In genomic region chr5:120674229-120675145, GRCm38 (mm10) we compare ENCODE assay signal across 9 mouse cellular contexts. TPM values are rescaled to one million over a fixed set of nuclear protein-coding genes. Genes with fewer than 3 reads are reported as not detected.
A peak's percentile ranks its signal among the peaks of the same experiment; 100 is the strongest.
DNase-seq lines count a peak whose midpoint lies in the region; ATAC-seq and TF ChIP-seq lines count a peak whose summit lies in the region.
"Had no signal": no experiment of that assay in that cellular context is flagged by ENCODE, and none has a peak within 500 bp of the region (broad histone marks: within the 10 kb centered on the region; RNA-seq: fewer than 3 reads in every experiment).

No protein-coding gene starts in this region.

- H3K4me1 ChIP-seq in ES-E14 (ENCODE audit: control insufficient read depth in 2 of 2, insufficient read depth in 2 of 2, low read length in 2 of 2, poor library complexity in 1 of 2), result peaks cover 5 to 10% of the 10 kb centered on the region in 2 experiments; a peak in 3 of 4 replicates
- H3K4me1 ChIP-seq in hindbrain, embryonic 11.5 days (replicated peaks; ENCODE audit: control insufficient read depth, insufficient read depth, low read length), result no peaks in the 10 kb centered on the region
- H3K4me1 ChIP-seq in neural tube, embryonic 12.5 days, result peaks cover 9% of the 10 kb centered on the region
- H3K4me1 ChIP-seq: liver, embryonic 13.5 days had no signal

- no peak overlapping the region for H3K27ac ChIP-seq in ES-E14 (ENCODE audit: insufficient read depth, low read depth, low read length, poor library complexity, severe bottlenecking)
- H3K27ac ChIP-seq in hindbrain, embryonic 11.5 days (ENCODE audit: low read depth, low read length), result no peak overlapping the region
- no peak overlapping the region for H3K27ac ChIP-seq in neural tube, embryonic 12.5 days
- H3K27ac ChIP-seq: liver, embryonic 13.5 days had no signal

- H3K4me3 ChIP-seq in ES-E14 (ENCODE audit: insufficient read depth in 1 of 2, low read depth in 1 of 2, low read length in 2 of 2, poor library complexity in 1 of 2, severe bottlenecking in 1 of 2), result no peak overlapping the region
- H3K4me3 ChIP-seq in hindbrain, embryonic 11.5 days (ENCODE audit: low read depth, low read length), result no peak overlapping the region
- H3K4me3 ChIP-seq in neural tube, embryonic 12.5 days, result no peak overlapping the region
- H3K4me3 ChIP-seq: liver, embryonic 13.5 days had no signal

- no peaks in the 10 kb centered on the region for H3K36me3 ChIP-seq in ES-E14 (ENCODE audit: control insufficient read depth, insufficient read depth, low read length, poor library complexity, severe bottlenecking)
- no peaks in the 10 kb centered on the region for H3K36me3 ChIP-seq in hindbrain, embryonic 11.5 days (ENCODE audit: control insufficient read depth, insufficient read depth, low read length)
- H3K36me3 ChIP-seq in neural tube, embryonic 12.5 days, result no peaks in the 10 kb centered on the region
- H3K36me3 ChIP-seq: liver, embryonic 13.5 days had no signal

- H3K4me2 ChIP-seq in hindbrain, embryonic 11.5 days (replicated peaks; ENCODE audit: low read depth, low read length), result no peak overlapping the region
- peak overlapping the region; percentile 14; the same call in 1 of the 2 replicates for H3K4me2 ChIP-seq in neural tube, embryonic 12.5 days (replicated peaks)
- H3K4me2 ChIP-seq: liver, embryonic 13.5 days had no signal

- peak; percentile 53 for DNase-seq in gastrocnemius, postnatal 14 days
- DNase-seq in gastrocnemius, postnatal 36 days, result no peak
- DNase-seq in ES-E14 (ENCODE audit: low read depth, low spot score), result peak; percentile 94
- DNase-seq in hindbrain, embryonic 11.5 days (ENCODE audit: low spot score), result peak; percentile 55
- no peak for DNase-seq in cerebellum, adult 8-10 months
- DNase-seq in spleen, postnatal 14 days (ENCODE audit: low spot score in 2 of 2), result no peak
- DNase-seq in heart, postnatal 4 days, result no peak

- peak; percentile 29 for ATAC-seq in hindbrain, embryonic 11.5 days (ENCODE audit: low FRiP score)
- peak; percentile 54; the same call in 1 of the 2 replicates for ATAC-seq in neural tube, embryonic 12.5 days (ENCODE audit: low FRiP score, low read depth)

- in situ Hi-C loops in ES-E14 (cut with MboI; ENCODE audit: low sequenced_read_pairs in 2 of 2, unreplicated experiment in 2 of 2), result no loop called here

- intact Hi-C loops in gastrocnemius, postnatal 14 days (cut with DNase I; ENCODE audit: low total_unique reads), result loop anchor here (5.0 kb wide), 1 partner anchor 73 kb away; the partner anchor contains the start of gene Oas2
- intact Hi-C loops in gastrocnemius, postnatal 36 days (cut with DNase I), result no loop called here

- H3K9ac ChIP-seq in ES-E14 (ENCODE audit: insufficient read depth, low read depth, low read length, poor library complexity, severe bottlenecking), result peak overlapping the region; percentile 45; the same call in 1 of the 2 replicates
- H3K9ac ChIP-seq in hindbrain, embryonic 11.5 days (ENCODE audit: low read depth, low read length), result no peak overlapping the region
- no peak overlapping the region for H3K9ac ChIP-seq in neural tube, embryonic 12.5 days
- H3K9ac ChIP-seq: liver, embryonic 13.5 days had no signal

- WGBS in hindbrain, embryonic 11.5 days, result 39% methylated on average over 21 of the region's 21 CpGs
- WGBS in neural tube, embryonic 12.5 days, result 35% methylated on average over 21 of the region's 21 CpGs

- H3K27me3 ChIP-seq in hindbrain, embryonic 11.5 days (ENCODE audit: control insufficient read depth, insufficient read depth, low read length), result no peaks in the 10 kb centered on the region
- H3K27me3 ChIP-seq in neural tube, embryonic 12.5 days (replicated peaks), result no peaks in the 10 kb centered on the region; the same call in 1 of the 2 replicates

- H3K9me3 ChIP-seq in ES-E14 (ENCODE audit: control insufficient read depth, insufficient read depth, low read depth, low read length), result no peaks in the 10 kb centered on the region
- no peaks in the 10 kb centered on the region for H3K9me3 ChIP-seq in hindbrain, embryonic 11.5 days (ENCODE audit: control insufficient read depth, low read length)
- H3K9me3 ChIP-seq in neural tube, embryonic 12.5 days, result no peaks in the 10 kb centered on the region
- H3K9me3 ChIP-seq: liver, embryonic 13.5 days had no signal

TF ChIP-seq in ES-E14, 5 proteins besides CTCF, POLR2A, EP300 and RAD21:
- no peak for TF ChIP-seq ZNF384 (IDR thresholded peaks at IDR 0.05; ENCODE audit: low read depth, low read length)
- TF ChIP-seq HCFC1 (IDR thresholded peaks at IDR 0.05; ENCODE audit: borderline replicate concordance, insufficient read depth, low read length), result no peak
- TF ChIP-seq MAFK (IDR thresholded peaks at IDR 0.05; ENCODE audit: insufficient read depth, low read depth, low read length), result no peak
- TF ChIP-seq ZC3H11A (IDR thresholded peaks at IDR 0.05; ENCODE audit: borderline replicate concordance, low read depth, low read length), result no peak
- TF ChIP-seq CHD2 (IDR thresholded peaks at IDR 0.05; ENCODE audit: low read depth, low read length), result no peak

RNA-seq across cellular contexts. Expression of gene Rasal1, which starts 25.9 kb away (rescaled TPM):
- not detected for total RNA-seq in gastrocnemius, postnatal 14 days (2021)
- not detected for total RNA-seq in gastrocnemius, postnatal 36 days (2021)
- total RNA-seq in ES-E14 (2012; rRNA removed), result 3.5 and 6.9 TPM in 2 replicates
- polyA plus RNA-seq in hindbrain, embryonic 11.5 days (2014; fragmentation: Nextera tagmentation; extraction: Ambion mirVana), result not detected in 2 replicates
- polyA plus RNA-seq in neural tube, embryonic 12.5 days (2016; fragmentation: Nextera tagmentation; extraction: Ambion mirVana), result 0.15 and 0.33 TPM in 2 replicates
- total RNA-seq in heart, postnatal 4 days (2021), result under 1 TPM; 0.29 to 0.45 TPM

RNA-seq across cellular contexts. Expression of gene Dtx1, which starts 37.2 kb away (rescaled TPM):
- total RNA-seq in gastrocnemius, postnatal 14 days (2021), result under 1 TPM; 0.66 to 0.76 TPM
- under 1 TPM; 0.38 to 0.91 TPM for total RNA-seq in gastrocnemius, postnatal 36 days (2021)
- 13.6 and 29.4 TPM in 2 replicates for total RNA-seq in ES-E14 (2012; rRNA removed)
- 4.6 and 5.0 TPM in 2 replicates for polyA plus RNA-seq in hindbrain, embryonic 11.5 days (2014; fragmentation: Nextera tagmentation; extraction: Ambion mirVana)
- polyA plus RNA-seq in neural tube, embryonic 12.5 days (2016; fragmentation: Nextera tagmentation; extraction: Ambion mirVana), result 27.0 and 29.1 TPM in 2 replicates
- 1 to 10 TPM in 1 of 2 experiments, under 1 TPM in 1; 0.97 to 1.5 TPM for total RNA-seq in heart, postnatal 4 days (2021)

RNA-seq across cellular contexts. Expression of gene Cfap73, which starts 40.5 kb away (rescaled TPM):
- total RNA-seq in gastrocnemius, postnatal 14 days (2021), result not detected
- not detected for total RNA-seq in gastrocnemius, postnatal 36 days (2021)
- total RNA-seq in ES-E14 (2012; rRNA removed), result not detected in 2 replicates
- polyA plus RNA-seq in hindbrain, embryonic 11.5 days (2014; fragmentation: Nextera tagmentation; extraction: Ambion mirVana), result 0.54 and 0.82 TPM in 2 replicates
- polyA plus RNA-seq in neural tube, embryonic 12.5 days (2016; fragmentation: Nextera tagmentation; extraction: Ambion mirVana), result not detected in 2 replicates
- not detected for total RNA-seq in heart, postnatal 4 days (2021)
- polyA plus RNA-seq: liver, embryonic 13.5 days had no signal

Comparison
In these comparisons a context has a peak if more than half of its experiments do, and no peak if none do; other contexts are left out.
1. DNase-seq: peak in gastrocnemius, postnatal 14 days (single experiment), ES-E14 (single experiment) and hindbrain, embryonic 11.5 days (single experiment); none in gastrocnemius, postnatal 36 days (0 of 2), cerebellum, adult 8-10 months (single experiment), spleen, postnatal 14 days (0 of 2) and heart, postnatal 4 days (single experiment).